Mouse (Mus musculus): ENCODE measurements around the gene 3110070M22Rik. TPM values are rescaled to one million over a fixed set of nuclear protein-coding genes. Genes with fewer than 3 reads are reported as not detected.

Gene 3110070M22Rik
- polyA plus RNA-seq, 2 experiments, result 0.11 to 0.56 TPM

DNA sequence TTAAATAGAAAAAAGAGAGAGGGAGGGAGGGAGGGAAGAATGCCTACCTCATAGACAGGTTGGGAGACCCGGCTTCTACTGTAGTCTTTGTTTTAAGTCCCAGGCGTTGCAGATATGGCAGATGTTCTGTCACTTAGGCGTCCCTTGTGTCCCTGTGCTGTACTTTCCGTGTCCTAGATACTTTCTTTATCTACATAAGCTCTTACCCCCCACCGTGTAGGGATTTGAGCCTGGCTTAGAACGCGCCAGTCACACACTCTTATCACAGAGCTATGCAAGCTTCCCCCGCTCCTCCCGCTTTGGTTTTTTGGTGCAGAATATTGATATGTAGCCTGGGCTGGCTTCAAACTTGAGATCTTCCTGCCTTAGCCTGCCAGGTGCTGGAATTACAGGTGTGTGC, 11.6 kb downstream of the 3110070M22Rik start:
- H3K36me3 ChIP-seq (replicated peaks; ENCODE audit: control insufficient read depth, insufficient read depth, low read depth), result peaks cover 29% of the 10 kb centered on the region

DNA sequence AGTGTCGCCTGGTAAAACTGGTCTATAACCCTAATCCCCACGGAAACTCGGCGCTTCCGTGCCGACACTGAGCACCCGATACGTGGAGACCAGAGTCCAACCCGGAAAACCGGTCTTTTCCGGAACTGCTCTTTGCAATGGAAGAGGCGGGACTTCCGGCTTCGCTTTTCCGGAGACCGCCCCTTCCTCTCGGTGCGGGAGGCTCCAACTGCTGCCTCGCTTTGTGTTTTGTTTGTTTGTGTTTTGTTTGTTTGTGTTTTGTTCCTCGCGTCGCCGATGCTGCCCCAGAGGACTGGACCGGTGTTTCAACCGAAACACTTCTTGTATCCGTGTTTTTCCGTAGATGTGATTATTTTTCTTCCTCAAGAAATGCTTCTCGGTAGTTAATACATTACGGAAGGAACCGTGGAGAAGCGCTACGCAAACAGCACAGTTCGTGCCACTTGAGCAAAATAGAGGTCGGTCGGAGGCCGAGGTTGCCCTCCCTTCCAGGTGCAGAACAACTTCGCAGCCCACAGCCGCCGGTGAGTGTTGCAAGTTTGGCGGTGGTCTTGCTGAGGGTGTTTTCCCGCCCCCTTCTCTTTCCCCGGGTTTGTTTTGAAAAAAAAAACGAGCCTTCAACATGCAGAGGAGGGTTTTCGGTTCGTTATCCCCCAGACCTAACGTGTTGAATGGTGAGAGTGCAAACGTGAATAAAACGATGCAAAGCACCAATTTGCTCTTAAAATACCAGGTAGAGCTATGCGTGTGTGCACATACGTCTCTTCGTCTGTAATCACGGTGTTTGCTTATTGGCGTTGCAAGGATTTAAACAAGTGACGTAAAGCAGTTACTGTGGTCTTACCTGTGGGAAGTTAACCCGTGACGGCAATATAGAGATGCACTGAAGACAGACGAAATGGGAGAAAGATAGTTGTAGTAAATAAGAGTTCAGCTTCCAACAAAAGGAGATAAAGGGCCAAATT, 25.3 kb downstream of the 3110070M22Rik start, which contains the start of gene 4833420G17Rik:
Gene 4833420G17Rik, plus strand, starts transcription at position 173 of the 965 bp plus-strand sequence.
- Histone ChIP-seq H3K4me1 (replicated peaks; ENCODE audit: control insufficient read depth in 2 of 2, insufficient read depth in 2 of 2, low read length in 1 of 2) (peaks cover 9 to 11% of the 10 kb centered on the region in 2 experiments; a peak in 3 of 4 replicates), H3K36me3 (replicated peaks; ENCODE audit: control insufficient read depth, insufficient read depth, low read depth) (peaks cover 6% of the 10 kb centered on the region), H3K27ac (peak within 1 kb of the TSS; percentile 82), H3K9me3 (ENCODE audit: control insufficient read depth, low read length) (no peaks in the 10 kb centered on the region), H3K9ac (replicated peaks) (peak within 1 kb of the TSS; percentile 88), H3K4me3 (ENCODE audit: insufficient read depth in 1 of 2, low read depth in 2 of 2, low read length in 2 of 2) (peak within 1 kb of the TSS; percentile 85 to 100), H3K27me3 (ENCODE audit: control insufficient read depth, insufficient read depth, low read length) (no peaks in the 10 kb centered on the region), H3K4me2 (ENCODE audit: low read depth) (peak within 1 kb of the TSS; percentile 62)
- under 1% methylated on average over 57 of the region's 57 CpGs for WGBS (ENCODE audit: insufficient replicate concordance)
- DNase-seq (ENCODE audit: low read depth in 3 of 3, low spot score in 3 of 3) (peak; percentile 88 to 91 (median 90)), ATAC-seq (ENCODE audit: insufficient read depth) (peak; percentile 99)
- TF ChIP-seq EP300 (IDR thresholded peaks at IDR 0.05; ENCODE audit: low read depth) (peak; percentile 21; the same call in 1 of the 2 replicates), CTCF (IDR thresholded peaks at IDR 0.05; ENCODE audit: low read depth) (peak; percentile 8; the same call in 1 of the 2 replicates)

More for the DNA sequence above, 11.6 kb downstream of the 3110070M22Rik start:
- no peak overlapping the region for H3K27ac ChIP-seq
- no peaks in the 10 kb centered on the region for H3K4me1 ChIP-seq (replicated peaks; ENCODE audit: control insufficient read depth in 2 of 2, insufficient read depth in 2 of 2, low read length in 1 of 2)
- H3K27me3 ChIP-seq (ENCODE audit: control insufficient read depth, insufficient read depth, low read length), result no peaks in the 10 kb centered on the region
- H3K4me3 ChIP-seq (ENCODE audit: insufficient read depth in 1 of 2, low read depth in 2 of 2, low read length in 2 of 2), result no peak overlapping the region
- H3K9ac ChIP-seq (replicated peaks), result no peak overlapping the region
- no peak for DNase-seq (ENCODE audit: low read depth in 3 of 3, low spot score in 3 of 3)
- ATAC-seq (ENCODE audit: insufficient read depth), result no peak
- 70% methylated on average over 9 of the region's 9 CpGs for WGBS (ENCODE audit: insufficient replicate concordance)
- H3K4me2 ChIP-seq (ENCODE audit: low read depth), result no peak overlapping the region
- H3K9me3 ChIP-seq (ENCODE audit: control insufficient read depth, low read length), result no peaks in the 10 kb centered on the region
- TF ChIP-seq EP300 (IDR thresholded peaks at IDR 0.05; ENCODE audit: low read depth) (no peak), CTCF (IDR thresholded peaks at IDR 0.05; ENCODE audit: low read depth) (no peak)

DNA sequence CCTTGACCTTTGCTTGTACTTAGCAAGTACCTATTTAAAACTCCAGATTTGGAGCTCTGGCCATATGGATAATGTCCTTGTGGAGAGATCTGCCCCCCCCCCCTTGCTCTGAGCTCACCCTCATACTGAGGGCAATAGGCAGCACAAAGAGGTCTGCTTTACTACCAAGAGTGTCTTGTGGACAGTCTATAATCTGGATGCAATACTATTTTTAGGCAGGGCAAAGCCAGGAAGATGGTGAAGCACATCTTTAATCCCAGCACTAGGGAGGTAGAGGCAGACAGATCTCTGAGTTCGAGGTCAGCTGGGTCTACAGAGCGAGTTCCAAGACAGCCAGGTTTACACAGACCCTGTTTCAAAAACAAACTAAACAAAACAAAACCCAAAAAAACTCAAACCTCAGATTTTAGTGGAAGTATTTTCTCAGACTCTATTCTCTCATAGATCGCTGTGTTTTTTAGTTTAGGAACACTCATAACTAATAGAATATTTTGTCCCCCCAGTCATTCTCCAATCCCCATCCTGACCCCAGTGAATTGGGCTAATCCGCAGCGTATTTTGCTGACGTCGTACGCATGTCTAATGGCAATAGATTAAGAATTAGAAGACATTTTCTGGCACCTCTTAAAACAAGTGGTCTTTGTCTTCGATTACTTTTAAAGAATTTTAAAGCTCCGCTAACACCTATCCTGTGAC, 26.1 kb downstream of the 3110070M22Rik start:
- DNase-seq (ENCODE audit: low read depth in 3 of 3, low spot score in 3 of 3), result no peak
- peak overlapping the region; percentile 88 for H3K9ac ChIP-seq (replicated peaks)
- no peak for TF ChIP-seq EP300 (IDR thresholded peaks at IDR 0.05; ENCODE audit: low read depth)
- TF ChIP-seq CTCF (IDR thresholded peaks at IDR 0.05; ENCODE audit: low read depth), result no peak
- 2% methylated on average over 10 of the region's 10 CpGs for WGBS (ENCODE audit: insufficient replicate concordance)
- no peaks in the 10 kb centered on the region for H3K9me3 ChIP-seq (ENCODE audit: control insufficient read depth, low read length)
- peaks cover 9 to 11% of the 10 kb centered on the region in 2 experiments; a peak in 3 of 4 replicates for H3K4me1 ChIP-seq (replicated peaks; ENCODE audit: control insufficient read depth in 2 of 2, insufficient read depth in 2 of 2, low read length in 1 of 2)
- peak overlapping the region; percentile 82 for H3K27ac ChIP-seq
- H3K4me3 ChIP-seq (ENCODE audit: insufficient read depth in 1 of 2, low read depth in 2 of 2, low read length in 2 of 2), result peak overlapping the region; percentile 85 to 100
- H3K36me3 ChIP-seq (replicated peaks; ENCODE audit: control insufficient read depth, insufficient read depth, low read depth), result peaks cover 3% of the 10 kb centered on the region
- ATAC-seq (ENCODE audit: insufficient read depth), result peak; percentile 71
- no peaks in the 10 kb centered on the region for H3K27me3 ChIP-seq (ENCODE audit: control insufficient read depth, insufficient read depth, low read length)
- peak overlapping the region; percentile 62 for H3K4me2 ChIP-seq (ENCODE audit: low read depth)

DNA sequence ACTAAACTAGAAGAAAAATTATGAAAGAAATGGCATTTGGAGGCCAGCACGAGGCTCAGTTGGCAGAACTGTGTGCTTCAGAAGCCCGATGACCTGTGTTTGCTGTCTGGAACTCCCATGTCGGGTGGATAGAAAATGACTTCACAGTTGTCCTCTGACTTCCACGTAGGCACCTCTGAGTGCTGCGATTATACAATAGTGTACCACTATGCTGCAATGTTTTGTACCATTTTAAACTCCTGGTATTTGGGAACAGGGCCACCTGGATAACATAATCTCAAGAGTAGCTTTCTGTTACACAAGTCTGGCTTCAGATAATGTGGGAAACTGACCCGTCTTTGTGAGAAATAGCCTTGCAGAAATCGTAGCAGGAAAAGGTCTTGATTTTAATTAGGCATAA, 31.8 kb downstream of the 3110070M22Rik start:
- WGBS (ENCODE audit: insufficient replicate concordance), result 83% methylated on average over 7 of the region's 7 CpGs
- Histone ChIP-seq H3K9ac (replicated peaks) (no peak overlapping the region), H3K4me3 (ENCODE audit: insufficient read depth in 1 of 2, low read depth in 2 of 2, low read length in 2 of 2) (no peak overlapping the region), H3K4me1 (replicated peaks; ENCODE audit: control insufficient read depth in 2 of 2, insufficient read depth in 2 of 2, low read length in 1 of 2) (no peaks in the 10 kb centered on the region), H3K27ac (no peak overlapping the region), H3K4me2 (ENCODE audit: low read depth) (no peak overlapping the region), H3K36me3 (replicated peaks; ENCODE audit: control insufficient read depth, insufficient read depth, low read depth) (peaks cover 8% of the 10 kb centered on the region), H3K9me3 (ENCODE audit: control insufficient read depth, low read length) (no peaks in the 10 kb centered on the region), H3K27me3 (ENCODE audit: control insufficient read depth, insufficient read depth, low read length) (no peaks in the 10 kb centered on the region)
- DNase-seq (ENCODE audit: low read depth in 3 of 3, low spot score in 3 of 3) (no peak), ATAC-seq (ENCODE audit: insufficient read depth) (no peak)
- TF ChIP-seq CTCF (IDR thresholded peaks at IDR 0.05; ENCODE audit: low read depth), result no peak

DNA sequence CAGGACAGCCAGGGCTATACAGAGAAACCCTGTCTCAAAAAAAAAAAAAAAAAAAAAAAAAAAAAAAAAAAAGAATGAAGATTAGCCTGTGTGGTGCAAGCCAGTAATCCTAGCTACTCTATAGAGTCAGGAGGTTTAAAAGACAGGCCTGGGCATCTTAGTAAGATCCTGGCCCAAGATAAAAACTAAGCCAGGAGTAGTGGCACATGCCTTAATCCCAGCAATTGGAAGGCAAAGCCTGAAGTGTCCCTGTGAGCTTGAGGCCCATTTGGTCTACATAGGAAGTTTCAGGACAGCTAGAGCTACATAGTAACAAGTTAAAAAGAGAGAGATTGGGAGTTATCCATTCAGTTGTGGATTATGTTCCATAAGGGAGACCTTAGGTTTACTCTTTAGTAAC, 33.1 kb downstream of the 3110070M22Rik start:
- no peaks in the 10 kb centered on the region for H3K4me1 ChIP-seq (replicated peaks; ENCODE audit: control insufficient read depth in 2 of 2, insufficient read depth in 2 of 2, low read length in 1 of 2)
- no peak for TF ChIP-seq EP300 (IDR thresholded peaks at IDR 0.05; ENCODE audit: low read depth)
- no peak for TF ChIP-seq CTCF (IDR thresholded peaks at IDR 0.05; ENCODE audit: low read depth)
- H3K36me3 ChIP-seq (replicated peaks; ENCODE audit: control insufficient read depth, insufficient read depth, low read depth), result peaks cover 16% of the 10 kb centered on the region
- H3K27ac ChIP-seq, result no peak overlapping the region
- H3K4me3 ChIP-seq (ENCODE audit: insufficient read depth in 1 of 2, low read depth in 2 of 2, low read length in 2 of 2), result no peak overlapping the region
- no peak overlapping the region for H3K4me2 ChIP-seq (ENCODE audit: low read depth)
- H3K9ac ChIP-seq (replicated peaks), result no peak overlapping the region
- no peaks in the 10 kb centered on the region for H3K27me3 ChIP-seq (ENCODE audit: control insufficient read depth, insufficient read depth, low read length)
- no peaks in the 10 kb centered on the region for H3K9me3 ChIP-seq (ENCODE audit: control insufficient read depth, low read length)
- DNase-seq (ENCODE audit: low read depth in 3 of 3, low spot score in 3 of 3) (no peak), ATAC-seq (ENCODE audit: insufficient read depth) (no peak)
